Mouse (Mus musculus): Measurements from ENCODE around the gene P3h3.

DNA sequence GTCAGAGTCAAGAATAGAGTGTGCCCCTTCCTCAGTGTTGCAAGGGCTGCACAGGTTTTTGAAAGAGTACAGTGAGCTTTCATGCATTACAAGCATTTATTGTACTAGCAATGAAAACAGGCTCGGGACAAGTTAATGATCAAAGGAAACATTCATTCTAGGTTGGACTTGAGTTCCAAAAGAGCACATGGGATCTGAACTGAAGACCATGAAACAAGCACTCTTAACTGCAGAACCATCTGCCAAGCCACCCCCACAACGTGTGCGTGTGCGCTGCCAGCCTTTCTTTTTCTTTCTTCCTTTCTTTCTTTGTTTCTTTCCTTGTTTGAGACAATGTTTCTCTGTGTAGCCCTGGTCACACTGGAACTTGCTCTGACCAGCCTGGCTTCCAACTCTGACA lies 61.8 kb downstream of the P3h3 start:
- no peak for TF ChIP-seq CTCF (IDR thresholded peaks at IDR 0.05; ENCODE audit: control insufficient read depth, insufficient read depth, low read length)
- no peak for TF ChIP-seq POLR2A (IDR thresholded peaks at IDR 0.05; ENCODE audit: borderline replicate concordance, control insufficient read depth, low read depth, low read length)
